Mouse (Mus musculus): ENCODE data around the gene Lama1.
"Not testable (repeated sequence)": the region's sequence is repeated elsewhere in the genome, so short reads cannot be mapped to it uniquely, and the experiment has no call there.

Gene Lama1

GRCm38 (mm10) chr17:67715466-67715865, 18.4 kb downstream of the Lama1 start:
- no peak for DNase-seq (ENCODE audit: inconsistent age in 2 of 2, low spot score in 1 of 2)

GRCm38 (mm10) chr17:67722055-67722454, 25.0 kb downstream of the Lama1 start:
- DNase-seq (ENCODE audit: inconsistent age in 2 of 2, low spot score in 1 of 2): no peak

GRCm38 (mm10) chr17:67722578-67722977, 25.5 kb downstream of the Lama1 start:
- DNase-seq (ENCODE audit: inconsistent age in 2 of 2, low spot score in 1 of 2): no peak

- DNase-seq (ENCODE audit: inconsistent age in 2 of 2, low spot score in 1 of 2): no peak
These were observed 26.4 kb downstream of the Lama1 start for GRCm38 (mm10) chr17:67723175-67724067.

- no peak for DNase-seq (ENCODE audit: inconsistent age in 2 of 2, low spot score in 1 of 2)
These were observed 29.5 kb downstream of the Lama1 start for GRCm38 (mm10) chr17:67726601-67727000.

GRCm38 (mm10) chr17:67728751-67729150, 31.7 kb downstream of the Lama1 start:
- no peak for DNase-seq (ENCODE audit: inconsistent age in 2 of 2, low spot score in 1 of 2)

GRCm38 (mm10) chr17:67731096-67731495, 34.0 kb downstream of the Lama1 start:
- DNase-seq (ENCODE audit: inconsistent age in 2 of 2, low spot score in 1 of 2): no peak

- DNase-seq (ENCODE audit: inconsistent age in 2 of 2, low spot score in 1 of 2): peak; percentile 13 to 71
These were observed 34.9 kb downstream of the Lama1 start for GRCm38 (mm10) chr17:67731964-67732363.

- DNase-seq (ENCODE audit: inconsistent age in 2 of 2, low spot score in 1 of 2): peak in 1 of 2 experiments; percentile 41
These were observed 36.5 kb downstream of the Lama1 start for GRCm38 (mm10) chr17:67733516-67733915.

- no peak for DNase-seq (ENCODE audit: inconsistent age in 2 of 2, low spot score in 1 of 2)
These were observed 38.7 kb downstream of the Lama1 start for GRCm38 (mm10) chr17:67735722-67736121.

- DNase-seq (ENCODE audit: inconsistent age in 2 of 2, low spot score in 1 of 2): not testable (repeated sequence)
These were observed 44.2 kb downstream of the Lama1 start for GRCm38 (mm10) chr17:67741229-67741628.

GRCm38 (mm10) chr17:67764167-67764871, 67.3 kb downstream of the Lama1 start:
- no peak for DNase-seq (ENCODE audit: inconsistent age in 2 of 2, low spot score in 1 of 2)

GRCm38 (mm10) chr17:67773608-67774007, 76.5 kb downstream of the Lama1 start:
- DNase-seq (ENCODE audit: inconsistent age in 2 of 2, low spot score in 1 of 2): no peak

GRCm38 (mm10) chr17:67776764-67777163, 79.7 kb downstream of the Lama1 start:
- peak; percentile 9 to 43 for DNase-seq (ENCODE audit: inconsistent age in 2 of 2, low spot score in 1 of 2)

GRCm38 (mm10) chr17:67779812-67780211, 82.8 kb downstream of the Lama1 start:
- DNase-seq (ENCODE audit: inconsistent age in 2 of 2, low spot score in 1 of 2): peak; percentile 9 to 51

GRCm38 (mm10) chr17:67791091-67791490, 94.0 kb downstream of the Lama1 start:
- no peak for DNase-seq (ENCODE audit: inconsistent age in 2 of 2, low spot score in 1 of 2)

- DNase-seq (ENCODE audit: inconsistent age in 2 of 2, low spot score in 1 of 2): no peak
These were observed 112.1 kb downstream of the Lama1 start for GRCm38 (mm10) chr17:67809171-67809570.

- no peak for DNase-seq (ENCODE audit: inconsistent age in 2 of 2, low spot score in 1 of 2)
These were observed 116.6 kb downstream of the Lama1 start for GRCm38 (mm10) chr17:67813666-67814065.

GRCm38 (mm10) chr17:67815720-67816119, 118.7 kb downstream of the Lama1 start:
- no peak for DNase-seq (ENCODE audit: inconsistent age in 2 of 2, low spot score in 1 of 2)

GRCm38 (mm10) chr17:67816916-67817315, 119.9 kb downstream of the Lama1 start:
- DNase-seq (ENCODE audit: inconsistent age in 2 of 2, low spot score in 1 of 2): no peak

- DNase-seq (ENCODE audit: inconsistent age in 2 of 2, low spot score in 1 of 2): no peak
These were observed 130.4 kb downstream of the Lama1 start for GRCm38 (mm10) chr17:67827431-67827830.
